Mouse (Mus musculus) lung, postnatal 4 days (tissue): ENCODE results near the gene Mapkap1.

Experiments used
- DNase-seq, 2 experiments: peaks; one replicate each; pipeline ENCODE4 v3.0.0; 2021

The Mapkap1 gene

GRCm38 (mm10) chr2:34635249-34636165 is 228.9 kb downstream of the Mapkap1 start:
- DNase-seq: no peak

- peak; percentile 87 to 90 for DNase-seq
Observed at GRCm38 (mm10) chr2:34638955-34639650, 232.5 kb downstream of the Mapkap1 start.

- DNase-seq: no peak
Observed at GRCm38 (mm10) chr2:34639725-34640124, 233.2 kb downstream of the Mapkap1 start.

- peak; percentile 40 to 48 for DNase-seq
Observed at GRCm38 (mm10) chr2:34642351-34642750, 235.8 kb downstream of the Mapkap1 start.

- DNase-seq: peak; percentile 44 to 49
Observed at GRCm38 (mm10) chr2:34644571-34645526, 238.3 kb downstream of the Mapkap1 start.

- DNase-seq: peak; percentile 83 to 87
Observed at GRCm38 (mm10) chr2:34645851-34646540, 239.4 kb downstream of the Mapkap1 start.

- DNase-seq: no peak
Observed at GRCm38 (mm10) chr2:34646541-34646865, 239.9 kb downstream of the Mapkap1 start.

GRCm38 (mm10) chr2:34647410-34647809 is 240.8 kb downstream of the Mapkap1 start:
- no peak for DNase-seq

GRCm38 (mm10) chr2:34667820-34668219 is 261.2 kb downstream of the Mapkap1 start:
- no peak for DNase-seq

GRCm38 (mm10) chr2:34668440-34669191 is 262.0 kb downstream of the Mapkap1 start:
- no peak for DNase-seq

- DNase-seq: peak; percentile 36 to 68
Observed at GRCm38 (mm10) chr2:34669203-34669746, 262.7 kb downstream of the Mapkap1 start.

GRCm38 (mm10) chr2:34670470-34670869 is 263.9 kb downstream of the Mapkap1 start:
- DNase-seq: no peak

GRCm38 (mm10) chr2:34671385-34672026 is 264.9 kb downstream of the Mapkap1 start:
- peak; percentile 54 to 67 for DNase-seq

- no peak for DNase-seq
Observed at GRCm38 (mm10) chr2:34673846-34674245, 267.3 kb downstream of the Mapkap1 start.
